In genomic region chr9:116651414-116651813, GRCm38 (mm10) we compare ENCODE assay signal across 23 mouse cellular contexts.
DNase-seq lines count a peak whose midpoint lies in the region; ATAC-seq and TF ChIP-seq lines count a peak whose summit lies in the region.
"Had no signal": no experiment of that assay in that cellular context is flagged by ENCODE, and none has a peak within 500 bp of the region (broad histone marks: within the 10 kb centered on the region; RNA-seq: fewer than 3 reads in every experiment).

No protein-coding gene starts in this region.

- no peaks in the 10 kb centered on the region for H3K9me3 ChIP-seq in kidney, postnatal 0 days (replicated peaks; ENCODE audit: low read length)
- H3K9me3 ChIP-seq in kidney, embryonic 14.5 days (ENCODE audit: control insufficient read depth, low read length), result no peaks in the 10 kb centered on the region
- H3K9me3 ChIP-seq in midbrain, postnatal 0 days (ENCODE audit: low read length), result no peaks in the 10 kb centered on the region
- H3K9me3 ChIP-seq in midbrain, embryonic 11.5 days (ENCODE audit: control insufficient read depth, low read length), result no peaks in the 10 kb centered on the region
- H3K9me3 ChIP-seq: embryonic facial prominence, embryonic 12.5 days; liver, embryonic 15.5 days; midbrain, embryonic 10.5 days had no signal

- H3K4me2 ChIP-seq in kidney, postnatal 0 days (ENCODE audit: low read length), result no peak overlapping the region
- H3K4me2 ChIP-seq in kidney, embryonic 14.5 days (replicated peaks; ENCODE audit: low read depth, low read length), result no peak overlapping the region
- no peak overlapping the region for H3K4me2 ChIP-seq in midbrain, postnatal 0 days (ENCODE audit: low read depth, low read length, poor library complexity, severe bottlenecking)
- H3K4me2 ChIP-seq in midbrain, embryonic 11.5 days, result no peak overlapping the region
- H3K4me2 ChIP-seq: embryonic facial prominence, embryonic 12.5 days; heart, embryonic 12.5 days; liver, embryonic 15.5 days had no signal

- no peak for TF ChIP-seq POLR2A in bone marrow, adult 2 months (IDR thresholded peaks at IDR 0.05; ENCODE audit: borderline replicate concordance, control insufficient read depth, low read depth, low read length)

- H3K9ac ChIP-seq in kidney, postnatal 0 days (ENCODE audit: low read depth, low read length), result no peak overlapping the region
- no peak overlapping the region for H3K9ac ChIP-seq in kidney, embryonic 14.5 days (ENCODE audit: low read depth, low read length)
- no peak overlapping the region for H3K9ac ChIP-seq in midbrain, postnatal 0 days (replicated peaks; ENCODE audit: low read length, poor library complexity, severe bottlenecking)
- no peak overlapping the region for H3K9ac ChIP-seq in midbrain, embryonic 11.5 days (ENCODE audit: low read length)
- H3K9ac ChIP-seq: embryonic facial prominence, embryonic 12.5 days; heart, embryonic 12.5 days; liver, embryonic 15.5 days had no signal

- H3K27ac ChIP-seq in kidney, postnatal 0 days, result no peak overlapping the region
- H3K27ac ChIP-seq in kidney, embryonic 14.5 days (ENCODE audit: low read depth, low read length), result no peak overlapping the region
- H3K27ac ChIP-seq in midbrain, postnatal 0 days (ENCODE audit: low read depth, low read length), result no peak overlapping the region
- no peak overlapping the region for H3K27ac ChIP-seq in midbrain, embryonic 11.5 days (ENCODE audit: low read depth, low read length)
- no peak overlapping the region for H3K27ac ChIP-seq in bone marrow, adult 2 months (ENCODE audit: control insufficient read depth, insufficient read depth, low read depth, low read length, poor library complexity)
- H3K27ac ChIP-seq: embryonic facial prominence, embryonic 12.5 days; hindbrain, postnatal 0 days; liver, embryonic 15.5 days; midbrain, embryonic 10.5 days had no signal

- peak; percentile 1 for DNase-seq in CD4-positive, CD25-positive, alpha-beta regulatory T cell, adult 2 months (ENCODE audit: low read depth, low spot score)
- DNase-seq in kidney, postnatal 0 days (ENCODE audit: low spot score), result no peak
- no peak for DNase-seq in midbrain, postnatal 0 days (ENCODE audit: low spot score)
- no peak for DNase-seq in midbrain, embryonic 11.5 days (ENCODE audit: low spot score, missing footprints)
- no peak for DNase-seq in ovary, adult 18-20 months (ENCODE audit: low spot score)
- DNase-seq: adrenal gland, adult 8-10 months; cerebellum, adult 8-10 months; gastrocnemius, postnatal 25 days; heart, postnatal 36 days; kidney, adult 8-10 months; layer of hippocampus, postnatal 36 days; lung, postnatal 4 days; right cerebral cortex, postnatal 25 days; thymus, postnatal 36 days had no signal

- H3K4me3 ChIP-seq in kidney, postnatal 0 days (replicated peaks; ENCODE audit: low read depth, low read length), result no peak overlapping the region
- H3K4me3 ChIP-seq in kidney, embryonic 14.5 days (ENCODE audit: low read length), result no peak overlapping the region
- no peak overlapping the region for H3K4me3 ChIP-seq in midbrain, postnatal 0 days (ENCODE audit: low read depth, low read length)
- H3K4me3 ChIP-seq in midbrain, embryonic 11.5 days (ENCODE audit: low read depth, low read length), result no peak overlapping the region
- H3K4me3 ChIP-seq in bone marrow, adult 2 months (replicated peaks; ENCODE audit: control insufficient read depth, low read depth, low read length), result no peak overlapping the region
- H3K4me3 ChIP-seq: embryonic facial prominence, embryonic 12.5 days; heart, embryonic 12.5 days; liver, embryonic 15.5 days; midbrain, embryonic 10.5 days had no signal

- H3K4me1 ChIP-seq in kidney, postnatal 0 days (replicated peaks; ENCODE audit: insufficient read depth, low read length), result no peaks in the 10 kb centered on the region
- peaks cover 6% of the 10 kb centered on the region; the same call in 1 of the 2 replicates for H3K4me1 ChIP-seq in kidney, embryonic 14.5 days (ENCODE audit: control insufficient read depth, insufficient read depth, low read length)
- H3K4me1 ChIP-seq in midbrain, postnatal 0 days (ENCODE audit: insufficient read depth, low read length), result no peaks in the 10 kb centered on the region
- peaks cover 3% of the 10 kb centered on the region; the same call in 1 of the 2 replicates for H3K4me1 ChIP-seq in midbrain, embryonic 11.5 days (ENCODE audit: control insufficient read depth, insufficient read depth, low read length)
- H3K4me1 ChIP-seq in bone marrow, adult 2 months (ENCODE audit: control insufficient read depth, insufficient read depth, low read length), result no peaks in the 10 kb centered on the region
- H3K4me1 ChIP-seq: embryonic facial prominence, embryonic 12.5 days; heart, embryonic 12.5 days; liver, embryonic 15.5 days had no signal

- no peaks in the 10 kb centered on the region for H3K27me3 ChIP-seq in kidney, postnatal 0 days (ENCODE audit: insufficient read depth, low read length)
- no peaks in the 10 kb centered on the region for H3K27me3 ChIP-seq in kidney, embryonic 14.5 days (ENCODE audit: control insufficient read depth, insufficient read depth, low read length)
- H3K27me3 ChIP-seq in midbrain, postnatal 0 days (ENCODE audit: insufficient read depth, low read length), result no peaks in the 10 kb centered on the region
- H3K27me3 ChIP-seq in midbrain, embryonic 11.5 days (ENCODE audit: control insufficient read depth, insufficient read depth, low read length), result no peaks in the 10 kb centered on the region
- H3K27me3 ChIP-seq: embryonic facial prominence, embryonic 12.5 days; heart, embryonic 12.5 days; liver, embryonic 15.5 days had no signal

- peak; percentile 39; the same call in 1 of the 2 replicates for TF ChIP-seq CTCF in kidney, postnatal 0 days (IDR thresholded peaks at IDR 0.05; ENCODE audit: low read depth)
- 0 out of 2 replicates have a peak, but pooled peaks have one; percentile 25 for TF ChIP-seq CTCF in midbrain, postnatal 0 days (IDR thresholded peaks at IDR 0.05)
- TF ChIP-seq CTCF in bone marrow, adult 2 months (IDR thresholded peaks at IDR 0.05; ENCODE audit: control insufficient read depth, insufficient read depth, low read length), result 0 out of 2 replicates have a peak, but pooled peaks have one; percentile 8

- ATAC-seq in CD4-positive, CD25-positive, alpha-beta regulatory T cell, adult 4 months, result no peak
- ATAC-seq in kidney, postnatal 0 days (replicated peaks; ENCODE audit: low FRiP score, low read depth), result no peak
- ATAC-seq in kidney, embryonic 14.5 days (ENCODE audit: low FRiP score, low TSS enrichment), result no peak
- no peak for ATAC-seq in midbrain, postnatal 0 days (ENCODE audit: low FRiP score)
- no peak for ATAC-seq in midbrain, embryonic 11.5 days (ENCODE audit: low FRiP score)
- ATAC-seq: hindbrain, postnatal 0 days had no signal

- no peaks in the 10 kb centered on the region for H3K36me3 ChIP-seq in kidney, postnatal 0 days (ENCODE audit: insufficient read depth, low read length)
- H3K36me3 ChIP-seq in kidney, embryonic 14.5 days (ENCODE audit: control insufficient read depth, insufficient read depth, low read length), result no peaks in the 10 kb centered on the region
- H3K36me3 ChIP-seq in midbrain, postnatal 0 days (ENCODE audit: insufficient read depth, low read length), result no peaks in the 10 kb centered on the region
- no peaks in the 10 kb centered on the region for H3K36me3 ChIP-seq in midbrain, embryonic 11.5 days (ENCODE audit: control insufficient read depth, insufficient read depth, low read length)
- H3K36me3 ChIP-seq: embryonic facial prominence, embryonic 12.5 days; G1E; heart, embryonic 12.5 days; liver, embryonic 15.5 days; midbrain, embryonic 10.5 days had no signal

- 100% methylated on average over 1 of the region's 1 CpGs for WGBS in kidney, postnatal 0 days
- WGBS in kidney, embryonic 14.5 days, result 97% methylated on average over 1 of the region's 1 CpGs
- WGBS in midbrain, postnatal 0 days, result 100% methylated on average over 1 of the region's 1 CpGs
- 89% methylated on average over 1 of the region's 1 CpGs for WGBS in midbrain, embryonic 11.5 days
- 87% methylated on average over 1 of the region's 1 CpGs for WGBS in bone marrow, adult 2 months
